14 mouse cellular contexts compared by ENCODE assay signal in the genomic region with DNA sequence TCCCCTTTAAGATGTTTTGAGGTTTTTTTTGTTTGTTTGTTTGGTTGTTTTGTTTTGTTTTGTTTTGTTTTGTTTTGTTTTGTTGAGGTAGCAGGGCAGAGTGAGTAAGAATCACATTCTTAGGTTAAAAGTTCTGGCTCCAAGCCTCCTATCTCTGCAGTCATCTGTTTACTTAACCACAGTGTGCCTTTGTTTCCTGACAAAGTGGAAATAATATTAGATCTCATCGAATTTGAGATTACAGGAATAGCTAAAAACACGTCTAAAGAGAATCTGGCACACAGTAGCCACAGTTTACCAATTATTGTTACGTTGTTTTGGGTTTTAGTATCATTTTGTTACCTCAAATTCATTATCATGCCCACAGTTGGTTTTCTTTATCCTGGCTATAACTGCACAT. TPM values are rescaled to one million over a fixed set of nuclear protein-coding genes. Genes with fewer than 3 reads are reported as not detected.
"Had no signal": no experiment of that assay in that cellular context is flagged by ENCODE, and none has a peak within 500 bp of the region (broad histone marks: within the 10 kb centered on the region; RNA-seq: fewer than 3 reads in every experiment).

No protein-coding gene starts in this region.

- H3K4me3 ChIP-seq: limb, embryonic 15.5 days; liver, embryonic 13.5 days; lung, embryonic 15.5 days; midbrain, embryonic 13.5 days had no signal

- H3K9me3 ChIP-seq: limb, embryonic 15.5 days; liver, embryonic 13.5 days; lung, embryonic 15.5 days; midbrain, embryonic 13.5 days had no signal

- H3K4me2 ChIP-seq: limb, embryonic 15.5 days; liver, embryonic 13.5 days; lung, embryonic 15.5 days; midbrain, embryonic 13.5 days had no signal

- H3K9ac ChIP-seq: limb, embryonic 15.5 days; liver, embryonic 13.5 days; liver, postnatal 0 days; lung, embryonic 15.5 days; midbrain, embryonic 13.5 days had no signal

- H3K27me3 ChIP-seq: limb, embryonic 15.5 days; liver, embryonic 13.5 days; lung, embryonic 15.5 days; midbrain, embryonic 13.5 days had no signal

- H3K27ac ChIP-seq: kidney, postnatal 0 days; limb, embryonic 15.5 days; liver, embryonic 13.5 days; lung, embryonic 15.5 days; macrophage; midbrain, embryonic 13.5 days had no signal

- H3K4me1 ChIP-seq: limb, embryonic 15.5 days; liver, embryonic 13.5 days; lung, embryonic 15.5 days; midbrain, embryonic 13.5 days had no signal

- DNase-seq: kidney, postnatal 36 days; layer of hippocampus, adult 9-11 months; layer of hippocampus, postnatal 36 days; liver, embryonic 13.5 days; liver, postnatal 0 days; lung, postnatal 14 days; right cerebral cortex, postnatal 14 days had no signal

- ATAC-seq: liver, postnatal 0 days; midbrain, embryonic 13.5 days had no signal

RNA-seq across cellular contexts. Expression of a gene that starts 20.7 kb away (rescaled TPM):
- polyA plus RNA-seq: liver, embryonic 13.5 days; macrophage; midbrain, embryonic 13.5 days; neural tube, embryonic 14.5 days; spleen, adult 2 months had no signal
